Mouse (Mus musculus): ENCODE measurements around the gene Prr14.

DNA sequence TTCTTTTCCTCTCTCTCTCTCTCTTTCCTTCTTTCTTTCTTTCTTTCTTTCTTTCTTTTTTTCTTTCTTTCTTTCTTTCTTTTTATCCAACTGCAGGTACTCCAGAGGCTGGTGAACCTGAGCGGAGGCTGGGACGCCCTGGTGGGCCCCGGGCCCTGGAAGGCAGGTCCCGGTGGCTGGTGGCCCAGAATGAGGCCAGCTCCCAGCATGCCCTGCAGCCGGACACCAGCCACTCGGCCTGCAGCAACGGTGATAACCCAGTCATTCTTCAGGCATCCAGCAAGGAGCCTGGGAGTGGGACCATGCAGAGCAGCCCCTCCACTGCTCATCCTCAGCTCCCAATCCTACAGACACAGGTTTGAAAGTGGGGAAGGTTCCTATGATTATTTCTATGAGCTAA lies 56.4 kb downstream of the Prr14 start:
- TF ChIP-seq GATA1 (IDR thresholded peaks at IDR 0.05; ENCODE audit: low read length): no peak
- no peak for TF ChIP-seq TAL1 (IDR thresholded peaks at IDR 0.05; ENCODE audit: low read length)
